Mouse (Mus musculus): Measurements from ENCODE around the gene Parvb. TPM values are rescaled to one million over a fixed set of nuclear protein-coding genes. Genes with fewer than 3 reads are reported as not detected.

The Parvb gene
- total and polyA plus RNA-seq, 3 experiments, result 0.04 to 2.3 TPM; not detected in 1

- no peak for TF ChIP-seq E2F4 (IDR thresholded peaks at IDR 0.05; ENCODE audit: insufficient replicate concordance, low read depth, low read length)
- no peak for TF ChIP-seq TBP (conservative IDR thresholded peaks at IDR 0.05; ENCODE audit: low read depth, low read length)
- TF ChIP-seq MAFK (IDR thresholded peaks at IDR 0.05; ENCODE audit: insufficient replicate concordance, low read length), result 0 out of 2 replicates have a peak, but pooled peaks have one; percentile 32
- TF ChIP-seq RCOR1 (conservative IDR thresholded peaks at IDR 0.05; ENCODE audit: low read depth, low read length), result no peak
- no peak for TF ChIP-seq MXI1 (IDR thresholded peaks at IDR 0.05; ENCODE audit: low read depth, low read length)
- no peak for TF ChIP-seq PAX5 (IDR thresholded peaks at IDR 0.05; ENCODE audit: low read length)
- peak; percentile 83 for TF ChIP-seq ETS1 (conservative IDR thresholded peaks at IDR 0.05; ENCODE audit: low read depth, low read length)
- 0 out of 2 replicates have a peak, but pooled peaks have one; percentile 7 for TF ChIP-seq NRF1 (IDR thresholded peaks at IDR 0.05; ENCODE audit: low read depth, low read length)
- TF ChIP-seq NELFE (IDR thresholded peaks at IDR 0.05; ENCODE audit: low read depth, low read length), result no peak
- no peak for TF ChIP-seq CTCF (conservative IDR thresholded peaks at IDR 0.05 in 1 of 2, IDR thresholded peaks at IDR 0.05 in 1 of 2; ENCODE audit: low read depth in 2 of 2, low read length in 2 of 2)
- TF ChIP-seq ELF1 (IDR thresholded peaks at IDR 0.05; ENCODE audit: low read depth, low read length), result no peak
- TF ChIP-seq EP300 (IDR thresholded peaks at IDR 0.05; ENCODE audit: low read length), result peak; percentile 67
- no peak; the same call in 1 of the 2 replicates for TF ChIP-seq SMC3 (IDR thresholded peaks at IDR 0.05; ENCODE audit: low read depth, low read length)
These were observed 61.7 kb downstream of the Parvb start (continued) for GRCm38 (mm10) chr15:84293590-84293989.

DNA sequence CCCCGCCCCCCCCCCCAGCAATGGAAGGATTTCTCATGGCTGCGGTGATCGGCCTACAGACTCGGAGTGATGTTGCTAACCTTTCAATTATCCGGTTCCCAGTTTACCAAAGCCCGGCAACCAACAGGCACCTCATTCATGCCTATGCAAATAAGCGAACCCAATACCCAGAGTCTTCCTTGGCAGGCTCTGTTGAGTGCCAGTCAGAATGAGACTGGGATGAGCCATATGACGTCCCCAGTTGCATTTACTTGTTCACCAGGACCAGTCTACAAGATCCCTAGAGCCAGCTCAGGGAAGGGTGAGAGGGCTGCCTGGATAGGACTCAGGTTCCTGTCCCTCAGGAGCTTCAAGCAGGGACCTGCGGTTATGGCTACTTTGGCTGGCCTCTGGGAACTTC, 62.5 kb downstream of the Parvb start:
- DNase-seq (ENCODE audit: extremely low read depth), result no peak

GRCm38 (mm10) chr15:84295225-84295624, 63.4 kb downstream of the Parvb start:
- Histone ChIP-seq H3K9me3 (replicated peaks; ENCODE audit: low read length) (no peaks in the 10 kb centered on the region), H3K9ac (ENCODE audit: insufficient read depth, low read depth) (no peak overlapping the region), H3K4me1 (ENCODE audit: control insufficient read depth in 1 of 2, insufficient read depth in 2 of 2) (peaks cover 38 to 62% of the 10 kb centered on the region in 2 experiments), H3K36me3 (replicated peaks in 1 of 2; ENCODE audit: control insufficient read depth in 1 of 2, insufficient read depth in 1 of 2, low read length in 1 of 2) (no peaks in the 10 kb centered on the region), H3K27me3 (replicated peaks) (peaks cover 4% of the 10 kb centered on the region), H3K4me2 (ENCODE audit: insufficient read depth, low read depth, poor library complexity, severe bottlenecking) (no peak overlapping the region), H3K4me3 (replicated peaks in 1 of 3; ENCODE audit: low read depth in 2 of 3, low read length in 2 of 3, poor library complexity in 1 of 3) (no peak overlapping the region), H3K79me2 (replicated peaks; ENCODE audit: control insufficient read depth, extremely low read depth, insufficient read depth, poor library complexity, severe bottlenecking) (no peaks in the 10 kb centered on the region), H3K27ac (ENCODE audit: insufficient read depth, low read depth) (no peak overlapping the region)
- in situ Hi-C loops (cut with MboI; ENCODE audit: low pct_ligation_motif_present, low pct_unique_long_range_greater_than_20kb, low sequenced_read_pairs), result no loop called here
- no peak for DNase-seq (ENCODE audit: extremely low read depth)
- no peak; the same call in 1 of the 2 replicates for TF ChIP-seq EP300 (IDR thresholded peaks at IDR 0.05; ENCODE audit: low read length)
- no peak for TF ChIP-seq CHD1 (IDR thresholded peaks at IDR 0.05; ENCODE audit: low read depth, low read length)
- peak; percentile 15; the same call in 1 of the 2 replicates for TF ChIP-seq TCF12 (IDR thresholded peaks at IDR 0.05; ENCODE audit: low read depth, low read length)
- 0 out of 2 replicates have a peak, but pooled peaks have one; percentile 12 for TF ChIP-seq IRF4 (IDR thresholded peaks at IDR 0.05; ENCODE audit: low read depth, low read length)
- TF ChIP-seq BHLHE40 (IDR thresholded peaks at IDR 0.05; ENCODE audit: low read depth, low read length), result peak; percentile 73
- TF ChIP-seq UBTF (IDR thresholded peaks at IDR 0.05; ENCODE audit: low read depth, low read length), result no peak
- no peak for TF ChIP-seq NRF1 (IDR thresholded peaks at IDR 0.05; ENCODE audit: low read depth, low read length)
- TF ChIP-seq ETS1 (conservative IDR thresholded peaks at IDR 0.05; ENCODE audit: low read depth, low read length), result peak; percentile 66; the same call in 1 of the 2 replicates
- no peak for TF ChIP-seq SIN3A (IDR thresholded peaks at IDR 0.05; ENCODE audit: low read length)
- peak; percentile 81 for TF ChIP-seq MAX (IDR thresholded peaks at IDR 0.05; ENCODE audit: low read length)
- dilution Hi-C loops (cut with MboI; ENCODE audit: extremely low pct_ligation_motif_present, extremely low pct_unique_long_range_greater_than_20kb, low sequenced_read_pairs), result no loop called here

More for the DNA sequence above, 62.5 kb downstream of the Parvb start:
- peak; percentile 41; the same call in 1 of the 2 replicates for TF ChIP-seq ETS1 (conservative IDR thresholded peaks at IDR 0.05; ENCODE audit: low read depth, low read length)
- no peak for TF ChIP-seq MXI1 (IDR thresholded peaks at IDR 0.05; ENCODE audit: low read depth, low read length)
- 0 out of 2 replicates have a peak, but pooled peaks have one; percentile 28 for TF ChIP-seq JUN (IDR thresholded peaks at IDR 0.05; ENCODE audit: insufficient read depth, low read depth, low read length)
- TF ChIP-seq MAX (IDR thresholded peaks at IDR 0.05; ENCODE audit: low read length), result 0 out of 2 replicates have a peak, but pooled peaks have one; percentile 6
- TF ChIP-seq KAT2A (IDR thresholded peaks at IDR 0.05; ENCODE audit: insufficient replicate concordance, low read length), result no peak
- peak; percentile 22; the same call in 1 of the 2 replicates for TF ChIP-seq EP300 (IDR thresholded peaks at IDR 0.05; ENCODE audit: low read length)
- peak; percentile 76; the same call in 1 of the 2 replicates for TF ChIP-seq IRF4 (IDR thresholded peaks at IDR 0.05; ENCODE audit: low read depth, low read length)
- TF ChIP-seq BHLHE40 (IDR thresholded peaks at IDR 0.05; ENCODE audit: low read depth, low read length), result peak; percentile 69
- H3K4me1 ChIP-seq (ENCODE audit: control insufficient read depth in 1 of 2, insufficient read depth in 2 of 2), result peaks cover 36 to 62% of the 10 kb centered on the region in 2 experiments
- no peaks in the 10 kb centered on the region for H3K79me2 ChIP-seq (replicated peaks; ENCODE audit: control insufficient read depth, extremely low read depth, insufficient read depth, poor library complexity, severe bottlenecking)
- in situ Hi-C loops (cut with MboI; ENCODE audit: low pct_ligation_motif_present, low pct_unique_long_range_greater_than_20kb, low sequenced_read_pairs), result no loop called here
- peak overlapping the region; percentile 64; the same call in 1 of the 2 replicates for H3K4me2 ChIP-seq (ENCODE audit: insufficient read depth, low read depth, poor library complexity, severe bottlenecking)
- H3K4me3 ChIP-seq (replicated peaks in 1 of 3; ENCODE audit: low read depth in 2 of 3, low read length in 2 of 3, poor library complexity in 1 of 3), result peak overlapping the region in 1 of 3 experiments; percentile 2
- dilution Hi-C loops (cut with MboI; ENCODE audit: extremely low pct_ligation_motif_present, extremely low pct_unique_long_range_greater_than_20kb, low sequenced_read_pairs), result no loop called here
- H3K27me3 ChIP-seq (replicated peaks), result peaks cover 4% of the 10 kb centered on the region
- H3K36me3 ChIP-seq (replicated peaks in 1 of 2; ENCODE audit: control insufficient read depth in 1 of 2, insufficient read depth in 1 of 2, low read length in 1 of 2), result no peaks in the 10 kb centered on the region
- H3K27ac ChIP-seq (ENCODE audit: insufficient read depth, low read depth), result no peak overlapping the region
- no peak overlapping the region for H3K9ac ChIP-seq (ENCODE audit: insufficient read depth, low read depth)
- H3K9me3 ChIP-seq (replicated peaks; ENCODE audit: low read length), result no peaks in the 10 kb centered on the region

Data from CH12.LX (cell line).